Mouse (Mus musculus) hindbrain, embryonic 15.5 days (tissue): ENCODE measurements at regions not wholly inside any gene's neighbourhood (a gene's known extent, or its start where the extent isn't known, plus 50 kb on each side); places are given as distances from the start of the nearest gene placed in this dataset.

Experiments
- ATAC-seq: fragments of 200-750 bp; cut with Nextera tagmentation; 2 replicates; pipeline ENCODE4 v1.8.0; 2017; ENCODE audit warnings: low read depth, moderate number of reproducible peaks, moderate TSS enrichment; ENCODE audit not compliant: low FRiP score
- H3K27ac ChIP-seq: fragments of 300-500 bp; sonication (generic); replicated peaks from 2 replicates; pipeline ENCODE4 v1.5.1; 2015; ENCODE audit warnings: mild to moderate bottlenecking, inconsistent platforms
- H3K27me3 ChIP-seq: fragments of 300-500 bp; sonication (generic); 2 replicates; pipeline ENCODE4 v1.6.1; 2015; ENCODE audit warnings: control low read depth, inconsistent platforms
- H3K36me3 ChIP-seq: fragments of 300-500 bp; sonication (generic); 2 replicates; pipeline ENCODE4 v1.6.1; 2015; ENCODE audit warnings: control low read depth, inconsistent platforms
- H3K4me1 ChIP-seq: fragments of 300-500 bp; sonication (generic); replicated peaks from 2 replicates; pipeline ENCODE4 v1.6.1; 2015; ENCODE audit warnings: control low read depth, inconsistent platforms
- H3K4me2 ChIP-seq: fragments of 300-500 bp; sonication (generic); 2 replicates; pipeline ENCODE4 v1.6.1; 2015; ENCODE audit warnings: moderate library complexity, mild to moderate bottlenecking, inconsistent platforms
- H3K4me3 ChIP-seq: fragments of 300-500 bp; sonication (generic); 2 replicates; pipeline ENCODE4 v1.5.1; 2015; ENCODE audit warnings: mild to moderate bottlenecking, inconsistent platforms
- H3K9ac ChIP-seq: fragments of 300-500 bp; sonication (generic); 2 replicates; pipeline ENCODE4 v1.6.1; 2015; ENCODE audit warnings: inconsistent platforms
- H3K9me3 ChIP-seq: fragments of 300-500 bp; sonication (generic); 2 replicates; pipeline ENCODE4 v1.6.1; 2016; ENCODE audit warnings: control low read depth, inconsistent platforms
- WGBS: fragments of 180-500 bp; shearing (Covaris S2); methylation state at CpG from one replicate; pipeline ENCODE4 v1.1.7; 2015; 5-methylcytosine and 5-hydroxymethylcytosine counted together

- WGBS = 80% methylated on average over 3 of the region's 3 CpGs
These were observed 222.8 kb downstream of the Cog6 start for GRCm38 (mm10) chr3:52794218-52794617.

GRCm38 (mm10) chr3:52792801-52793200, 224.2 kb downstream of the Cog6 start:
- Histone ChIP-seq H3K27me3 (no peaks in the 10 kb centered on the region), H3K4me2 (no peak overlapping the region), H3K27ac (no peak overlapping the region), H3K9ac (no peak overlapping the region), H3K4me1 (no peaks in the 10 kb centered on the region), H3K4me3 (no peak overlapping the region), H3K9me3 (no peaks in the 10 kb centered on the region), H3K36me3 (no peaks in the 10 kb centered on the region)
- WGBS = 94% methylated on average over 3 of the region's 3 CpGs
- ATAC-seq = no peak

More at GRCm38 (mm10) chr3:52794218-52794617, 222.8 kb downstream of the Cog6 start:
- no peaks in the 10 kb centered on the region for H3K36me3 ChIP-seq
- no peak overlapping the region for H3K27ac ChIP-seq
- H3K27me3 ChIP-seq = no peaks in the 10 kb centered on the region
- no peak for ATAC-seq
- H3K4me2 ChIP-seq = no peak overlapping the region
- no peaks in the 10 kb centered on the region for H3K4me1 ChIP-seq
- H3K4me3 ChIP-seq = no peak overlapping the region
- no peak overlapping the region for H3K9ac ChIP-seq
- H3K9me3 ChIP-seq = no peaks in the 10 kb centered on the region

- Histone ChIP-seq H3K27me3 (no peaks in the 10 kb centered on the region), H3K4me3 (no peak overlapping the region), H3K4me1 (no peaks in the 10 kb centered on the region), H3K36me3 (no peaks in the 10 kb centered on the region), H3K9ac (no peak overlapping the region), H3K4me2 (no peak overlapping the region), H3K27ac (no peak overlapping the region), H3K9me3 (no peaks in the 10 kb centered on the region)
- 50% methylated on average over 5 of the region's 5 CpGs for WGBS
- ATAC-seq = no peak
These were observed 224.9 kb downstream of the Cog6 start for GRCm38 (mm10) chr3:52792121-52792520.

GRCm38 (mm10) chr3:52790942-52791341, 226.1 kb downstream of the Cog6 start:
- Histone ChIP-seq H3K27me3 (no peaks in the 10 kb centered on the region), H3K4me1 (no peaks in the 10 kb centered on the region), H3K36me3 (no peaks in the 10 kb centered on the region), H3K27ac (no peak overlapping the region), H3K9me3 (no peaks in the 10 kb centered on the region), H3K4me3 (no peak overlapping the region), H3K4me2 (no peak overlapping the region), H3K9ac (no peak overlapping the region)
- WGBS = 99% methylated on average over 2 of the region's 2 CpGs
- ATAC-seq = no peak

- Histone ChIP-seq H3K4me3 (no peak overlapping the region), H3K27ac (no peak overlapping the region), H3K36me3 (no peaks in the 10 kb centered on the region), H3K4me1 (peaks cover 6% of the 10 kb centered on the region; the same call in 1 of the 2 replicates), H3K4me2 (no peak overlapping the region), H3K27me3 (no peaks in the 10 kb centered on the region), H3K9ac (no peak overlapping the region), H3K9me3 (no peaks in the 10 kb centered on the region)
- WGBS = 94% methylated on average over 10 of the region's 10 CpGs
- no peak for ATAC-seq
These were observed 228.9 kb downstream of the Cog6 start for GRCm38 (mm10) chr3:52787964-52788760.

- no peak for ATAC-seq
- H3K36me3 ChIP-seq = no peaks in the 10 kb centered on the region
- no peak overlapping the region for H3K9ac ChIP-seq
- WGBS = 79% methylated on average over 1 of the region's 1 CpGs
- H3K27me3 ChIP-seq = no peaks in the 10 kb centered on the region
- no peak overlapping the region for H3K4me3 ChIP-seq
- H3K4me2 ChIP-seq = no peak overlapping the region
- no peaks in the 10 kb centered on the region for H3K9me3 ChIP-seq
- no peak overlapping the region for H3K27ac ChIP-seq
- H3K4me1 ChIP-seq = peaks cover 6% of the 10 kb centered on the region; the same call in 1 of the 2 replicates
These were observed 231.4 kb downstream of the Cog6 start for GRCm38 (mm10) chr3:52785595-52785994.

GRCm38 (mm10) chr3:52784476-52784875, 232.6 kb downstream of the Cog6 start:
- H3K4me1 ChIP-seq = peaks cover 6% of the 10 kb centered on the region; the same call in 1 of the 2 replicates
- WGBS = 39% methylated on average over 7 of the region's 7 CpGs
- H3K27me3 ChIP-seq = no peaks in the 10 kb centered on the region
- peak; percentile 69; the same call in 1 of the 2 replicates for ATAC-seq
- no peak overlapping the region for H3K9ac ChIP-seq
- H3K4me2 ChIP-seq = peak overlapping the region; percentile 7; the same call in 1 of the 2 replicates
- no peak overlapping the region for H3K4me3 ChIP-seq
- H3K27ac ChIP-seq = no peak overlapping the region
- no peaks in the 10 kb centered on the region for H3K36me3 ChIP-seq
- H3K9me3 ChIP-seq = no peaks in the 10 kb centered on the region

- H3K4me3 ChIP-seq = no peak overlapping the region
- WGBS = 89% methylated on average over 5 of the region's 5 CpGs
- no peak overlapping the region for H3K4me2 ChIP-seq
- H3K9ac ChIP-seq = no peak overlapping the region
- no peaks in the 10 kb centered on the region for H3K9me3 ChIP-seq
- no peak for ATAC-seq
- no peaks in the 10 kb centered on the region for H3K27me3 ChIP-seq
- no peak overlapping the region for H3K27ac ChIP-seq
- H3K4me1 ChIP-seq = peaks cover 6% of the 10 kb centered on the region; the same call in 1 of the 2 replicates
- no peaks in the 10 kb centered on the region for H3K36me3 ChIP-seq
These were observed 234.5 kb downstream of the Cog6 start for GRCm38 (mm10) chr3:52782576-52782975.

GRCm38 (mm10) chr3:52781521-52781920, 235.5 kb downstream of the Cog6 start:
- H3K4me2 ChIP-seq = no peak overlapping the region

GRCm38 (mm10) chr3:52780356-52780755, 236.7 kb downstream of the Cog6 start:
- no peaks in the 10 kb centered on the region for H3K9me3 ChIP-seq
- no peak overlapping the region for H3K4me2 ChIP-seq
- H3K36me3 ChIP-seq = no peaks in the 10 kb centered on the region
- H3K4me3 ChIP-seq = no peak overlapping the region
- no peak overlapping the region for H3K9ac ChIP-seq
- H3K27ac ChIP-seq = no peak overlapping the region
- H3K27me3 ChIP-seq = no peaks in the 10 kb centered on the region
- peaks cover 6% of the 10 kb centered on the region; the same call in 1 of the 2 replicates for H3K4me1 ChIP-seq
- 86% methylated on average over 8 of the region's 8 CpGs for WGBS
- no peak for ATAC-seq

More at GRCm38 (mm10) chr3:52781521-52781920, 235.5 kb downstream of the Cog6 start:
- WGBS = 84% methylated on average over 3 of the region's 3 CpGs
- Histone ChIP-seq H3K27ac (no peak overlapping the region), H3K4me3 (no peak overlapping the region), H3K9ac (no peak overlapping the region), H3K36me3 (no peaks in the 10 kb centered on the region), H3K9me3 (no peaks in the 10 kb centered on the region), H3K4me1 (peaks cover 6% of the 10 kb centered on the region; the same call in 1 of the 2 replicates), H3K27me3 (no peaks in the 10 kb centered on the region)
- ATAC-seq = no peak

GRCm38 (mm10) chr3:52775875-52776274, 241.2 kb downstream of the Cog6 start:
- H3K4me3 ChIP-seq = no peak overlapping the region
- WGBS = 80% methylated on average over 4 of the region's 4 CpGs
- H3K9ac ChIP-seq = no peak overlapping the region
- no peaks in the 10 kb centered on the region for H3K4me1 ChIP-seq
- ATAC-seq = no peak
- H3K9me3 ChIP-seq = no peaks in the 10 kb centered on the region
- H3K27ac ChIP-seq = no peak overlapping the region
- no peak overlapping the region for H3K4me2 ChIP-seq
- no peaks in the 10 kb centered on the region for H3K36me3 ChIP-seq
- no peaks in the 10 kb centered on the region for H3K27me3 ChIP-seq

- 60% methylated on average over 7 of the region's 7 CpGs for WGBS
- Histone ChIP-seq H3K4me3 (no peak overlapping the region), H3K36me3 (no peaks in the 10 kb centered on the region), H3K4me2 (no peak overlapping the region), H3K27me3 (no peaks in the 10 kb centered on the region), H3K27ac (no peak overlapping the region), H3K9me3 (no peaks in the 10 kb centered on the region), H3K4me1 (no peaks in the 10 kb centered on the region), H3K9ac (no peak overlapping the region)
- no peak for ATAC-seq
These were observed 241.9 kb downstream of the Cog6 start for GRCm38 (mm10) chr3:52775156-52775555.
